Mouse (Mus musculus) testis, adult 2 months (tissue): Measurements from ENCODE around the gene Olfr675. TPM values are rescaled to one million over a fixed set of nuclear protein-coding genes. Genes with fewer than 3 reads are reported as not detected.
"Not testable (repeated sequence)": the region's sequence is repeated elsewhere in the genome, so short reads cannot be mapped to it uniquely, and the experiment has no call there.

Experiments used
- H3K27ac ChIP-seq: fragments of 200-500 bp; 2 replicates; pipeline ENCODE4 v1.5.1; 2012; ENCODE audit warnings: low read depth, low read length; ENCODE audit not compliant: control insufficient read depth, insufficient read depth
- H3K27me3 ChIP-seq: fragments of 200-500 bp; 2 replicates; pipeline ENCODE4 v1.6.1; 2012; ENCODE audit warnings: mild to moderate bottlenecking, low read length, moderate library complexity; ENCODE audit not compliant: control insufficient read depth, insufficient read depth
- H3K36me3 ChIP-seq: fragments of 200-500 bp; 2 replicates; pipeline ENCODE4 v1.6.1; 2012; ENCODE audit warnings: mild to moderate bottlenecking, low read length; ENCODE audit not compliant: control insufficient read depth, insufficient read depth
- H3K4me1 ChIP-seq: fragments of 200-500 bp; 2 replicates; pipeline ENCODE4 v1.6.1; 2012; ENCODE audit warnings: low read length; ENCODE audit not compliant: control insufficient read depth, insufficient read depth
- H3K4me3 ChIP-seq: fragments of 200-500 bp; 2 replicates; pipeline ENCODE4 v1.5.1; 2012; ENCODE audit warnings: low read depth, mild to moderate bottlenecking, low read length, moderate library complexity, mixed read lengths; ENCODE audit not compliant: control insufficient read depth
- CTCF ChIP-seq: fragments of 200-500 bp; IDR thresholded peaks from 2 replicates; pipeline ENCODE4 v1.5.1; 2012; ENCODE audit warnings: low read depth, mild to moderate bottlenecking, inconsistent platforms, low read length, moderate library complexity; ENCODE audit not compliant: control insufficient read depth, insufficient read depth, insufficient replicate concordance
- POLR2A ChIP-seq: fragments of 200-500 bp; IDR thresholded peaks from 2 replicates; pipeline ENCODE4 v1.6.1; 2012; ENCODE audit warnings: low read depth, mild to moderate bottlenecking, inconsistent platforms, low read length, moderate library complexity; ENCODE audit not compliant: control insufficient read depth
- polyA plus RNA-seq: library from polyadenylated mRNA; depleted of rRNA; stranded (reverse); fragments of >200 nt; gene quantifications from 2 replicates; pipeline ENCODE4 v1.2.3, GENCODE M21; 2012; rRNA removed

The Olfr675 gene
- not detected in 2 replicates for polyA plus RNA-seq

GRCm38 (mm10) chr7:105028360-105028759, at the start of gene Olfr675:
TSS of gene Olfr675 (minus strand) at chr7:105028460.
- Histone ChIP-seq H3K36me3 (no peaks in the 10 kb centered on the region), H3K4me3 (no peak within 1 kb of the TSS), H3K27ac (no peak within 1 kb of the TSS), H3K4me1 (no peaks in the 10 kb centered on the region), H3K27me3 (no peaks in the 10 kb centered on the region)
- TF ChIP-seq CTCF (no peak), POLR2A (no peak)

- TF ChIP-seq POLR2A (no peak), CTCF (no peak)
- H3K27ac ChIP-seq, result no peak within 1 kb of the TSS
- no peaks in the 10 kb centered on the region for H3K4me1 ChIP-seq
- no peaks in the 10 kb centered on the region for H3K36me3 ChIP-seq
- no peaks in the 10 kb centered on the region for H3K27me3 ChIP-seq
- H3K4me3 ChIP-seq, result no peak within 1 kb of the TSS
Observed at GRCm38 (mm10) chr7:105064175-105064574, 35.9 kb upstream of the Olfr675 start, which contains the start of gene Olfr678. TSS of gene Olfr678 (plus strand) at chr7:105064475.

- Histone ChIP-seq H3K27me3 (no peaks in the 10 kb centered on the region), H3K36me3 (no peaks in the 10 kb centered on the region), H3K4me3 (no peak overlapping the region), H3K4me1 (no peaks in the 10 kb centered on the region), H3K27ac (no peak overlapping the region)
- TF ChIP-seq CTCF (no peak), POLR2A (no peak)
Observed at GRCm38 (mm10) chr7:105058951-105059350, 30.7 kb upstream of the Olfr675 start.

- H3K27me3 ChIP-seq, H3K36me3 ChIP-seq, H3K4me1 ChIP-seq, H3K27ac ChIP-seq, H3K4me3 ChIP-seq: not testable (repeated sequence)
Observed at GRCm38 (mm10) chr7:105033836-105034235, 5.6 kb upstream of the Olfr675 start.

- Histone ChIP-seq H3K27me3 (no peaks in the 10 kb centered on the region), H3K4me3 (no peak within 1 kb of the TSS), H3K27ac (no peak within 1 kb of the TSS), H3K36me3 (no peaks in the 10 kb centered on the region), H3K4me1 (no peaks in the 10 kb centered on the region)
- TF ChIP-seq POLR2A, result no peak
- TF ChIP-seq CTCF, result no peak
Observed at GRCm38 (mm10) chr7:105032398-105032797, 4.1 kb upstream of the Olfr675 start, which contains the start of gene Olfr676. TSS of gene Olfr676 (plus strand) at chr7:105032698.

- H3K4me3 ChIP-seq, result no peak overlapping the region
- H3K27ac ChIP-seq, result no peak overlapping the region
- no peak for TF ChIP-seq POLR2A
- TF ChIP-seq CTCF, result no peak
- no peaks in the 10 kb centered on the region for H3K36me3 ChIP-seq
- H3K27me3 ChIP-seq, result no peaks in the 10 kb centered on the region
- H3K4me1 ChIP-seq, result no peaks in the 10 kb centered on the region
Observed at GRCm38 (mm10) chr7:105022530-105022929, 5.7 kb downstream of the Olfr675 start.

GRCm38 (mm10) chr7:105001929-105002328, 26.3 kb downstream of the Olfr675 start, which contains the start of gene Olfr672:
TSS of gene Olfr672 (minus strand) at chr7:105002029.
- no peak within 1 kb of the TSS for H3K27ac ChIP-seq
- H3K36me3 ChIP-seq, result no peaks in the 10 kb centered on the region
- TF ChIP-seq CTCF (no peak), POLR2A (no peak)
- no peaks in the 10 kb centered on the region for H3K27me3 ChIP-seq
- H3K4me3 ChIP-seq, result no peak within 1 kb of the TSS
- H3K4me1 ChIP-seq, result no peaks in the 10 kb centered on the region

GRCm38 (mm10) chr7:104979026-104979425, 49.2 kb downstream of the Olfr675 start, which contains the start of gene Olfr671:
TSS of gene Olfr671 (minus strand) at chr7:104979126.
- no peak for TF ChIP-seq CTCF
- TF ChIP-seq POLR2A, result no peak
- no peak within 1 kb of the TSS for H3K27ac ChIP-seq
- H3K27me3 ChIP-seq, result no peaks in the 10 kb centered on the region
- H3K4me3 ChIP-seq, result no peak within 1 kb of the TSS
- no peaks in the 10 kb centered on the region for H3K4me1 ChIP-seq
- no peaks in the 10 kb centered on the region for H3K36me3 ChIP-seq

GRCm38 (mm10) chr7:104972507-104972906, 55.8 kb downstream of the Olfr675 start:
- H3K27me3 ChIP-seq, H3K27ac ChIP-seq, H3K4me3 ChIP-seq, H3K36me3 ChIP-seq, H3K4me1 ChIP-seq: not testable (repeated sequence)
